Mouse (Mus musculus) Patski (cell line): ENCODE results near the gene Tarbp1. TPM values are rescaled to one million over a fixed set of nuclear protein-coding genes. Genes with fewer than 3 reads are reported as not detected.
A peak's percentile ranks its signal among the peaks of the same experiment; 100 is the strongest.
"Not testable (repeated sequence)": the region's sequence is repeated elsewhere in the genome, so short reads cannot be mapped to it uniquely, and the experiment has no call there.

Experiments
- ATAC-seq: fragments of 100-300 bp; one replicate; pipeline ENCODE4 v1.8.0; 2021
- CTCF ChIA-PET: fragments of 350-600 bp; sonication (Branson Sonifier 250); formaldehyde crosslinking; loops from one replicate; lab custom pipeline; 2022; ENCODE audit warnings: inconsistent platforms; lab: Charles Lee
- POLR2A ChIA-PET: fragments of 350-600 bp; sonication (Branson Sonifier 250); formaldehyde crosslinking; loops from one replicate; lab custom pipeline; 2022; ENCODE audit warnings: antibody characterized with exemption, inconsistent platforms; lab: Charles Lee
- DNase-seq: peaks from one replicate; pipeline ENCODE4 v3.0.0-alpha.2; 2011; ENCODE audit warnings: low read depth, low spot score
- H3K27me3 ChIP-seq: fragments of 371-371 bp; one replicate; pipeline ENCODE4 v1.5.1; 2021
- CTCF ChIP-seq: fragments of 100-300 bp; IDR thresholded peaks from one replicate; pipeline ENCODE4 v1.5.1; 2021
- in situ Hi-C: fragments of 300-500 bp; cut with MboI; formaldehyde crosslinking; loops from 3 replicates; pipeline ENCODE4 v1.11.1; 2018; ENCODE audit warnings: low pct_unique_long_range_greater_than_20kb, mixed read lengths
- polyA plus RNA-seq: library from polyadenylated mRNA; unstranded; gene quantifications from one replicate; pipeline ENCODE4 v1.2.3, GENCODE M21; 2021

Gene Tarbp1
- polyA plus RNA-seq, 1 experiment from 2014 or later, result 8.7 TPM

DNA sequence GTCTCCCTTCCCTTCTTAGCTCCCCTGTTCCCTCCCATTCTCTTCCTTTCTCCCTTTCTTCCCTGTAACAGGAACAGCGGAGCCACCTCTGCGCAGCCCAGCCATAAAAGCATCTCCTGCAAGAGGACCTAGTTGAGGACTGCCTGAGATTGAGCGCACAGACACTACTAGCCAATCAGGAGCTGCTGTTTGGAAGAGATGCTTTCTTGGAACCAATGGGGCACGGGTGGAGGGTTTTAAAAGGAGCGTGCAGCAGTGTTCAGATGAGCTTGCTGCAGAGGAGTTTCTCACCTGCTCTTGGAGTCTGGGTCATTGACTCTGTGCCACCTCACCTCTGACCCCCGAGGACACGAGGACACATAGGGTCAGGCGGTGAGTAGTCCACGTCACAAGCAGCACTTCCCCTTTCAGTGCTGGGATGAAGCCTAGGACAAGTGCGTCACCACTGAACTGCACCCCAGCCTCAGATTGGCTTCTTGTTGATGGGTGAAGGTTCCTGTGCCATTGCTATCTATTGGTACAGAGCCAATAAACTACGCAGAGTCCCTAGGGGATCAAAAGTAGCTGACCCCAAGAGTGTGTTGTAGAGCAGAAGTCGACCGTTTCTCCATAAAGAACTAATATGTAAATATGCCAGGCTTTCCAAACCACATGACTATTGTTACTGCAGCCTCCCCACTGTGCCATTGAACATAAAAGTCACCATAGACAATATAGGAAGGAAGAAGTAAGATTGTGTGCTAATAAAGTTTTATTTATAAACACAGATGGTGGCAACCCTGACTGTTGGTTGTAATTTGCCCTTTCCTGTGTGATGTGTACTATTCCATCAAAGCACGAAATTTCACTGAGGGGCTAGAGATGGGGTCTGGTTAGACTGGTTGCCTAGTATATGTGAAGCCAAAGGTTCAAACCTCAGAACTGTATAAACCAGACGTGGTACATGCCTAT, 19.6 kb upstream of the Tarbp1 start:
- in situ Hi-C loops, result loop anchor here (5.0 kb wide), 6 partner anchors 43 to 428 kb away; no protein-coding TSS in a partner anchor
- CTCF ChIA-PET, result interaction anchor here (1.0 to 3.3 kb wide), 3 partner anchors 12 to 427 kb away, joined by 3 to 20 read pairs (median 3); no protein-coding TSS in a partner anchor
- ATAC-seq (no peak), DNase-seq (no peak)
- POLR2A ChIA-PET, result no interaction called here
- H3K27me3 ChIP-seq, result no peaks in the 10 kb centered on the region
- no peak for TF ChIP-seq CTCF

DNA sequence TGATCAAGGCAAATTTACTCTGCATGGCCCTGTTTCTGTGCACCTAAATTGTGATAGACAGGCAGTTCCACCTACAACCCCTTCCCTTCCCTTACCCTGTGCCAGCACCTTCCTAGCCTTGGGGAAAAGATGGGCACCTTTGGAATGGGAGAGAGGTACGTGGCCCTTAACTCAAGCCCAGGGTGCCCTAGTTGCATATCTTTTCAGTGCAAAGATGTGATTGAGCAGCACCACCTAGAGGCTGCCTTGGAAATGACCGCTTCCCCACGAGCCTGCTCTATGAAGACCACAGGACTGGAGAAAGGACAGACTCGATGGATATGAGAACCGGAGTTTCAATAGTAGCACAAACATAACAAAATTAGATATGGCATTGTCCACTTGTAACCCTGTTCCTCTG, 8.1 kb upstream of the Tarbp1 start:
- H3K27me3 ChIP-seq, result peaks cover 5% of the 10 kb centered on the region
- in situ Hi-C loops, result loop anchor here (10.0 kb wide), 1 partner anchor 528 kb away; no protein-coding TSS in a partner anchor
- POLR2A ChIA-PET, result interaction anchor here (0.5 to 1.0 kb wide), 3 partner anchors 15 to 218 kb away, joined by 3 to 6 read pairs (median 4); no protein-coding TSS in a partner anchor
- CTCF ChIA-PET, result interaction anchor here (1.0 to 4.4 kb wide), 13 partner anchors 10 to 493 kb away, joined by 3 to 33 read pairs (median 4); no protein-coding TSS in a partner anchor
- TF ChIP-seq CTCF, result peak; percentile 93
- peak; percentile 74 for ATAC-seq
- DNase-seq, result no peak

DNA sequence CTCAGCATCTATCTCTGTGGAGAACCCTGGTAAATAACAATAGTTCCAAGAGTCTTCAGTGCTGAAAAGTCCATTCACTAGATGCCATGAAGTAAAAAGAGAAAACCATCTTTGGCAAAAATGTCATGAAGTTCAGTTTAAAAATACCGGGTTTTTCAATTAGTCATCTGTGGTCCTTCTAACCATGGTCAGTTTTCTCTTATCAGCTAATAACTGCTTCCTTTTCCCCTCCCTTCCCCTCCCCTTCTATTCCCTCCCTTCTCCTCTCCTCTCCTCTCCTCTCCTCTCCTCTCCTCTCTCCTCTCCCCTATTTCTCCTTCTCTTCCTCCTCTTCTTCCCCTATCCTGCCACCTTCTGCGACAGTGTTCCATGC, 7.5 kb upstream of the Tarbp1 start:
- DNase-seq, result no peak
- POLR2A ChIA-PET, result interaction anchor here (1.2 kb wide), 1 partner anchor 16 kb away, joined by 4 read pairs; no protein-coding TSS in a partner anchor
- no peak for TF ChIP-seq CTCF
- CTCF ChIA-PET, result interaction anchor here (0.7 to 4.4 kb wide), 16 partner anchors 10 to 493 kb away, joined by 3 to 33 read pairs (median 4); partner anchors contain the start of gene Rbm34
- ATAC-seq, result no peak
- peaks cover 5% of the 10 kb centered on the region for H3K27me3 ChIP-seq
- in situ Hi-C loops, result loop anchor here (10.0 kb wide), 1 partner anchor 528 kb away; no protein-coding TSS in a partner anchor

DNA sequence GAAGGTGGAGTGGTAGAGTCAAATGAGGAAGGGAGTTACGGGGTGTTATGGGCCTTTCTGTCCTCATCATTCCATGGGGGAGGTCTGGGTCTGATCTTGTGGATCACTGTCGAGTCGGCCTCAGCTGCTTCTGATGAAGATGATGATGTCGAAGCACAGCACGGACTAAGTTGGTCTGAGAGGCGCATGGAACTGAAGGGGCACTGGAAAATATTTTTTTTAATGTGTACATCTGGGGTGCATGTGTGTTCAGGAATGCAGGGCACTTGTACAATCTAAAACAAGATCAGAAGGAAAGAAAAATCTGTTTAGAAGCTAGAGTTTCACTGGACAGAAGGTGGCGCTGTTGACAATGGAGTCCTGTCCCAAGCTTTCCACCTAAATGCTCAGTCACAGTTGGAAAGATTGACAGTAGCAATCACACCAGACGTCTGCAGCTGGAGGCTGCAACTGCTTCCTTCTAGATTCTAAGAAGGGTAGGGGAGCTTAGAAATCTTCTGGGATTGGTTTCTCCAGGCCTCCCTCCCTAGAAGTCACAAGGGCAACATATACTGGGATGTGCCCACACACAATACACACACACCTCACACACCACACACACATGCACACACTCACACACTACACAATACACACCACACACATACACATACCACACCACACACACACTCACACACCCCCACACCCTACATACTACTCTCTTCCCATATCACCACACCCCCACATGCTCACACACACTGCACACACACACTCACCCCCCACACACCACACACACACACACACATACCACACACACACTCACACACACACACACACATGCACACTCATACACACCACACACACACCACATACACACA, 6.9 kb upstream of the Tarbp1 start:
- DNase-seq, result no peak
- no peak for ATAC-seq
- POLR2A ChIA-PET, result interaction anchor here (0.9 to 1.2 kb wide), 2 partner anchors 16 to 193 kb away, joined by 3 to 4 read pairs; no protein-coding TSS in a partner anchor
- in situ Hi-C loops, result loop anchor here (10.0 kb wide), 1 partner anchor 527 kb away; no protein-coding TSS in a partner anchor
- CTCF ChIA-PET, result interaction anchor here (0.7 to 4.4 kb wide), 29 partner anchors 9 to 494 kb away, joined by 3 to 33 read pairs (median 4); partner anchors contain the start of gene Rbm34
- H3K27me3 ChIP-seq, result peaks cover 5% of the 10 kb centered on the region
- peak; percentile 86 for TF ChIP-seq CTCF

DNA sequence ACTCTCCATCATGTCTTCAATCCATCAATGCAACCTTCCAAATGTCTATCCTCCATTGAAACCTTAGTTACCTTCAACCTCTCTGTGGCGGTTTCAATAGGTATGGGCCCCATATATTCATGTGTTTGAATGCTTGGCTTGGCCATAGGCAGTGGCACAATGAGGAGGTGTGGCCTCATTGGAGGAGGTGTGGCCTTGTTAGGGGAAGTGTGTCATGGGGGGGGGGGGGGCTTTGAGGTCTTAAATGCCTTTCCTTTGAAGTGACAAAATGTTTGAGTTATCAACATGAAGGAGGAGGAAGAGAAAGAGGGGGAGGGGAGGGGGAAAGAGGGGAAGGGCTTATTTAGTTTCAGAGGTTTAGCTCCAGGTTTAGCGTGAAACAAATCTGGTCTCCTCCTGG, 5.5 kb upstream of the Tarbp1 start:
- TF ChIP-seq CTCF, result no peak
- in situ Hi-C loops, result loop anchor here (10.0 kb wide), 1 partner anchor 526 kb away; no protein-coding TSS in a partner anchor
- DNase-seq, result no peak
- H3K27me3 ChIP-seq, result no peaks in the 10 kb centered on the region
- ATAC-seq, result no peak
- ChIA-PET CTCF (interaction anchor here (1.3 to 4.4 kb wide), 11 partner anchors 10 to 490 kb away, joined by 3 to 33 read pairs (median 6); partner anchors contain the start of gene Rbm34), POLR2A (no interaction called here)

DNA sequence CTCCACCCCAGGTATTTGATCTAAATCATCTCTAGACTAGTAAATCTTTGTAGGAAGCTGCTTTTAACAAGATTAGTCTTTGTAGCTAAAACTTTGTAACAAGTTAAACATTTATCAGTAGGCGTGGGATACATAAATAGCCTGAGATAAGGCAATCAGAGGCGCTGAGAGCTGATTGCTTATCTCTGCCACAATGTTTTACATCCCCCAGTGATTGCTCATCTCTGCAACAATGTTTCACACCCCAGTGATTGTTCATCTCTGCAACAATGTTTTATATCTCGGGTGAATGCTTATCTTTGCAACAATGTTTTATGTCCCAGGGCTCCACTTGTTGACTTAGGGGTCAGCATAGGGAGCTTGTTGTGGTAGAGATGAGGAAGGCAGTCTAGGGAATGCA, 3.8 kb upstream of the Tarbp1 start:
- CTCF ChIA-PET, result interaction anchor here (1.4 kb wide), 1 partner anchor 214 kb away, joined by 3 read pairs; no protein-coding TSS in a partner anchor
- H3K27me3 ChIP-seq, result no peaks in the 10 kb centered on the region
- no peak for TF ChIP-seq CTCF
- POLR2A ChIA-PET, result no interaction called here
- in situ Hi-C loops, result loop anchor here (5.0 kb wide), 1 partner anchor 221 kb away; no protein-coding TSS in a partner anchor
- ATAC-seq (no peak), DNase-seq (no peak)

DNA sequence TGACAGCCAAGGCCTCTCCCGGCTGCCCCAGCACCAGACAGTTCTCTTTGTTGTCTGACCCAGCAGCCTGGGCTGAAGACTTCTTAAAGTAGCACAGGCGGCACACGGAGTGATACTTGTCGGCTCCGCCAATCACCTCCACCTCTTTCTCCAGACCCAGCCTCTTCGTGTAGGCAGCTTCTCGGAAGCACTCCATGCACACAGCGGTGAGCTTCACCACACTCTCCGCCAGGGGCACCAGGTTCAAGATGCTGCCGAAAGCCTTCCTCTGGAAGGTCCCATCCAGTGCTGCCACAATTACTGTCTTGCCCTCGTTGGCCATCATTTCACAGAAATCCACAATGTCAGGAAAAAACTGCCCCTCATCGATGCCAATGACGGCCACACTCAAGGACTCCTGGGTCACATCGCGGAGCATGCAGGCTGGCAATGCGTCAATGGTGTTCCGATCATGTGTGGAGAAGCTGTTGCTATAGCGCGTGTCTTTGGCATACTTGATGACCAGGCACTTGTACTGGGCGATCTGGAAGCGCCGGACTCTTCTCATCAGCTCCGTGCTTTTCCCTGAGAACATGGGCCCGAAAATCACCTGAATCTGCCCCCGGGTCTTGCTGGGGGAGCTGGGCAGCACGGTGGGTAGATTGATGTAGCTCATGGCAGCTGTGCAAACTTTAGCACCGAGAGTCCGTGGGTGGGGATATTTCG, 1.4 kb upstream of the Tarbp1 start:
- ATAC-seq, CTCF ChIA-PET, H3K27me3 ChIP-seq, DNase-seq: not testable (repeated sequence)
- POLR2A ChIA-PET, result interaction anchor here (0.7 kb wide), 1 partner anchor 194 kb away, joined by 3 read pairs; no protein-coding TSS in a partner anchor
- in situ Hi-C loops, result loop anchor here (5.0 kb wide), 1 partner anchor 219 kb away; no protein-coding TSS in a partner anchor

DNA sequence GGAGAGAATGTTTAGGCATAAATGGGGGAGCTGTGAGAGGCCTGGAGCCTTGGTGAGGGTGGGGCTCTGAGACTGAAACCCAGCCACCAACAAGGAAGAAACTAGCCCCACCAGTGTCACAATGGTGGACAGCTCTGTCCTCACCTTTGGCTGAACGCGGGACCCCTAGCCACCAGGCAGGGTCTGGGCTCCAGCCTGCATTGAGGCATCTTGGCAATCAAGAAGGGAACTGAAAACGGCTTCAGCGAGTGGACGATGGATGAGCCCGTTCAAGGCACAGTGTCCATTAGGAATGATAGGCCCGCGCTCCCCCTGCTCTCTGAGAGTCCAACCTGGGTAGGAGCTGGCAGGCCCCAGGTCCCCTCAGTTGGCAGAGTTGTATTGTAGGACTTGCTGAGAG, 873 bp upstream of the Tarbp1 start:
- DNase-seq, CTCF ChIA-PET, H3K27me3 ChIP-seq, ATAC-seq: not testable (repeated sequence)
- in situ Hi-C loops, result loop anchor here (5.0 kb wide), 1 partner anchor 218 kb away; no protein-coding TSS in a partner anchor
- POLR2A ChIA-PET, result interaction anchor here (0.7 kb wide), 1 partner anchor 193 kb away, joined by 3 read pairs; no protein-coding TSS in a partner anchor

DNA sequence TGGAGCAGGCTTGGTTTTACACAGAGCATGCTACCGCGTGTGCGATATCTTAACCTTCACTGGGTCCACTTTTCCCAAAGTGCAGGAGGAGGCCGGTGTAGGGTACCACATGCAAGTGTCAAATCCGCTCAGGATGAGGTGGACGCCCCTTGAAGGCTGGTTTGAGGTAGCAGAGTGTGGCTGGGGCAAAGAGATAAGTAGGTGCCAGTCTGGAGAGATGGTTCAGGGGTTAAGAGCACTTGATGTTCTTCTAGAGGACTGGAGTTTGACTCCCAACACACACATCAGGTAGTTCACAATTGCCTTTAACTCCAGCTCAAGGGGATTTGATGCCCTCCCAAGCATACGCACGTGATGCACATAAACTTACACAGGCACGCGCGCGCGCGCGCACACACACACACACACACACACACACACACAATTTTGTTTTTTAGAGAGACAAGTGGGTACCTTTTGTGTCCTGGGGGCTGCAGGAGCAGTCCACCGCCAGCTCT, 1.0 kb downstream of the Tarbp1 start:
- TF ChIP-seq CTCF, result no peak
- in situ Hi-C loops, result no loop called here
- no peaks in the 10 kb centered on the region for H3K27me3 ChIP-seq
- ATAC-seq, result no peak
- DNase-seq, result no peak
- CTCF ChIA-PET, result interaction anchor here (0.8 to 0.9 kb wide), 2 partner anchors 52 to 215 kb away, joined by 3 read pairs; partner anchors contain the start of gene Coa6
- POLR2A ChIA-PET, result interaction anchor here (0.6 kb wide), 2 partner anchors 20 to 77 kb away, joined by 3 read pairs; no protein-coding TSS in a partner anchor
